ENCODE assay signal across 27 mouse cellular contexts in genomic region chr8:125711514-125711913, GRCm38 (mm10). TPM values are rescaled to one million over a fixed set of nuclear protein-coding genes. Genes with fewer than 3 reads are reported as not detected.
A peak's percentile ranks its signal among the peaks of the same experiment; 100 is the strongest.
DNase-seq lines count a peak whose midpoint lies in the region; ATAC-seq and TF ChIP-seq lines count a peak whose summit lies in the region.
"Had no signal": no experiment of that assay in that cellular context is flagged by ENCODE, and none has a peak within 500 bp of the region (broad histone marks: within the 10 kb centered on the region; RNA-seq: fewer than 3 reads in every experiment).

No protein-coding gene starts in this region.

- WGBS in stomach, embryonic 14.5 days: 82% methylated on average over 5 of the region's 5 CpGs
- WGBS in stomach, postnatal 0 days: 79% methylated on average over 5 of the region's 5 CpGs
- WGBS in liver, embryonic 16.5 days (ENCODE audit: insufficient replicate concordance): 25% methylated on average over 5 of the region's 5 CpGs
- WGBS in forebrain, embryonic 13.5 days: 91% methylated on average over 5 of the region's 5 CpGs

- no peak for DNase-seq in stomach, postnatal 0 days (ENCODE audit: low spot score)
- peak; percentile 70 for DNase-seq in liver
- DNase-seq in embryo, embryonic 11 days: no peak
- DNase-seq: B cell, adult 2 months; cerebellum, adult 2 months; cerebellum, postnatal 25 days; gastrocnemius, postnatal 14 days; heart, adult 11 months; kidney, postnatal 25 days; layer of hippocampus, postnatal 36 days; lung, embryonic 14.5 days; lung, postnatal 4 days; thymus, adult 18-20 months; thymus, postnatal 36 days had no signal

- H3K4me2 ChIP-seq in stomach, embryonic 14.5 days (replicated peaks; ENCODE audit: low read depth, low read length): no peak overlapping the region
- H3K4me2 ChIP-seq in stomach, postnatal 0 days (replicated peaks; ENCODE audit: low read depth): no peak overlapping the region
- peak overlapping the region; percentile 6; the same call in 1 of the 2 replicates for H3K4me2 ChIP-seq in liver, embryonic 16.5 days (ENCODE audit: low read depth, low read length)
- no peak overlapping the region for H3K4me2 ChIP-seq in forebrain, embryonic 13.5 days
- H3K4me2 ChIP-seq: heart, embryonic 15.5 days; limb, embryonic 13.5 days; lung, embryonic 14.5 days; midbrain, embryonic 11.5 days had no signal

- H3K4me1 ChIP-seq in stomach, embryonic 14.5 days (ENCODE audit: control insufficient read depth, insufficient read depth, low read length): no peaks in the 10 kb centered on the region
- H3K4me1 ChIP-seq in stomach, postnatal 0 days (replicated peaks; ENCODE audit: control insufficient read depth, insufficient read depth): no peaks in the 10 kb centered on the region
- peaks cover 4% of the 10 kb centered on the region; the same call in 1 of the 2 replicates for H3K4me1 ChIP-seq in liver, embryonic 16.5 days (ENCODE audit: control insufficient read depth, low read depth, low read length)
- peaks cover 6% of the 10 kb centered on the region for H3K4me1 ChIP-seq in forebrain, embryonic 13.5 days

- H3K27ac ChIP-seq in stomach, embryonic 14.5 days (ENCODE audit: low read length): no peak overlapping the region
- H3K27ac ChIP-seq in stomach, postnatal 0 days (replicated peaks): no peak overlapping the region
- peak overlapping the region; percentile 22; the same call in 1 of the 2 replicates for H3K27ac ChIP-seq in liver, embryonic 16.5 days (ENCODE audit: low read length)
- no peak overlapping the region for H3K27ac ChIP-seq in forebrain, embryonic 13.5 days
- H3K27ac ChIP-seq: heart, embryonic 15.5 days; hindbrain, postnatal 0 days; layer of hippocampus, adult 2 months; limb, embryonic 13.5 days had no signal

- ATAC-seq in stomach, embryonic 14.5 days (ENCODE audit: insufficient number of reproducible peaks, insufficient read depth, low FRiP score, low read depth): 0 out of 2 replicates have a peak, but pooled peaks have one; percentile 18
- no peak for ATAC-seq in stomach, postnatal 0 days (ENCODE audit: low FRiP score, low TSS enrichment)
- peak; percentile 95 for ATAC-seq in liver, embryonic 16.5 days (ENCODE audit: low read depth)
- no peak for ATAC-seq in forebrain, embryonic 13.5 days
- ATAC-seq in megakaryocyte, adult 5-6 weeks (ENCODE audit: poor library complexity, severe bottlenecking): no peak
- ATAC-seq: forebrain, embryonic 16.5 days; hindbrain, postnatal 0 days; intestine, embryonic 16.5 days; Patski had no signal

- H3K27me3 ChIP-seq in stomach, embryonic 14.5 days (ENCODE audit: control insufficient read depth, insufficient read depth, low read length): no peaks in the 10 kb centered on the region
- no peaks in the 10 kb centered on the region for H3K27me3 ChIP-seq in stomach, postnatal 0 days (ENCODE audit: control insufficient read depth, insufficient read depth, low read length)
- H3K27me3 ChIP-seq in liver, embryonic 16.5 days (ENCODE audit: control insufficient read depth, insufficient read depth, low read depth, low read length): no peaks in the 10 kb centered on the region
- no peaks in the 10 kb centered on the region for H3K27me3 ChIP-seq in forebrain, embryonic 13.5 days
- H3K27me3 ChIP-seq: heart, embryonic 15.5 days; limb, embryonic 13.5 days; Patski had no signal

- no peak overlapping the region for H3K9ac ChIP-seq in stomach, embryonic 14.5 days (replicated peaks; ENCODE audit: low read depth, low read length)
- no peak overlapping the region for H3K9ac ChIP-seq in stomach, postnatal 0 days (ENCODE audit: low read length)
- no peak overlapping the region for H3K9ac ChIP-seq in liver, embryonic 16.5 days (ENCODE audit: low read depth, low read length)
- no peak overlapping the region for H3K9ac ChIP-seq in forebrain, embryonic 13.5 days
- H3K9ac ChIP-seq: heart, embryonic 15.5 days; limb, embryonic 13.5 days; lung, embryonic 14.5 days had no signal

- no peaks in the 10 kb centered on the region for H3K9me3 ChIP-seq in stomach, embryonic 14.5 days (ENCODE audit: control insufficient read depth, low read depth, low read length)
- H3K9me3 ChIP-seq in stomach, postnatal 0 days (ENCODE audit: control insufficient read depth, low read length): no peaks in the 10 kb centered on the region
- H3K9me3 ChIP-seq in liver, embryonic 16.5 days (replicated peaks; ENCODE audit: control insufficient read depth, low read length): no peaks in the 10 kb centered on the region
- no peaks in the 10 kb centered on the region for H3K9me3 ChIP-seq in forebrain, embryonic 13.5 days (replicated peaks)
- H3K9me3 ChIP-seq: heart, embryonic 15.5 days; limb, embryonic 13.5 days had no signal

- TF ChIP-seq CTCF in stomach, postnatal 0 days (IDR thresholded peaks at IDR 0.05; ENCODE audit: low read depth): no peak

- no peak overlapping the region for H3K4me3 ChIP-seq in stomach, embryonic 14.5 days (ENCODE audit: low read depth, low read length)
- no peak overlapping the region for H3K4me3 ChIP-seq in stomach, postnatal 0 days (ENCODE audit: low read depth, low read length)
- no peak overlapping the region for H3K4me3 ChIP-seq in liver, embryonic 16.5 days (ENCODE audit: low read depth, low read length)
- no peak overlapping the region for H3K4me3 ChIP-seq in forebrain, embryonic 13.5 days
- H3K4me3 ChIP-seq: heart, embryonic 15.5 days; layer of hippocampus, adult 2 months; limb, embryonic 13.5 days had no signal

- no peaks in the 10 kb centered on the region for H3K36me3 ChIP-seq in stomach, embryonic 14.5 days (ENCODE audit: control insufficient read depth, insufficient read depth, low read length)
- no peaks in the 10 kb centered on the region for H3K36me3 ChIP-seq in stomach, postnatal 0 days (ENCODE audit: control insufficient read depth, insufficient read depth, low read length)
- no peaks in the 10 kb centered on the region for H3K36me3 ChIP-seq in liver, embryonic 16.5 days (ENCODE audit: control insufficient read depth, insufficient read depth)
- no peaks in the 10 kb centered on the region for H3K36me3 ChIP-seq in forebrain, embryonic 13.5 days (ENCODE audit: poor library complexity, severe bottlenecking)
- H3K36me3 ChIP-seq: G1E; heart, embryonic 15.5 days; limb, embryonic 13.5 days had no signal

- no peak for TF ChIP-seq EP300 in stomach, postnatal 0 days (optimal IDR thresholded peaks at IDR 0.05)

RNA-seq across cellular contexts. Expression of gene Ntpcr, which starts 18.2 kb away (rescaled TPM):
- polyA plus RNA-seq in stomach, embryonic 14.5 days (2014; fragmentation: Nextera tagmentation; extraction: Ambion mirVana): 34.5 and 37.1 TPM in 2 replicates
- 32.2 and 34.1 TPM in 2 replicates for polyA plus RNA-seq in stomach, postnatal 0 days (2015; fragmentation: Nextera tagmentation; extraction: Ambion mirVana)
- polyA plus RNA-seq in liver, embryonic 16.5 days (2015; fragmentation: Nextera tagmentation; extraction: Ambion mirVana): 11.0 and 12.2 TPM in 2 replicates
- 19.6 and 23.4 TPM in 2 replicates for polyA plus RNA-seq in forebrain, embryonic 13.5 days (2015; fragmentation: Nextera tagmentation; extraction: Ambion mirVana)
- 33.0 and 33.3 TPM in 2 replicates for total RNA-seq in megakaryocyte, adult 5-6 weeks (2015)
- 15.8 and 18.8 TPM in 2 replicates for total RNA-seq in megakaryocyte, adult 5-6 weeks (2017)
- total RNA-seq: G1E had no signal
- polyA plus RNA-seq: G1E had no signal

RNA-seq across cellular contexts. Expression of gene Map10, which starts 41.9 kb away (rescaled TPM):
- 6.4 and 7.4 TPM in 2 replicates for polyA plus RNA-seq in stomach, embryonic 14.5 days (2014; fragmentation: Nextera tagmentation; extraction: Ambion mirVana)
- 1.8 and 2.2 TPM in 2 replicates for polyA plus RNA-seq in stomach, postnatal 0 days (2015; fragmentation: Nextera tagmentation; extraction: Ambion mirVana)
- 0.63 and 0.78 TPM in 2 replicates for polyA plus RNA-seq in liver, embryonic 16.5 days (2015; fragmentation: Nextera tagmentation; extraction: Ambion mirVana)
- 8.4 and 8.8 TPM in 2 replicates for polyA plus RNA-seq in forebrain, embryonic 13.5 days (2015; fragmentation: Nextera tagmentation; extraction: Ambion mirVana)
- total RNA-seq in megakaryocyte, adult 5-6 weeks (2015): 2.7 and 4.6 TPM in 2 replicates
- 2.3 and 3.5 TPM in 2 replicates for total RNA-seq in megakaryocyte, adult 5-6 weeks (2017)
- polyA plus RNA-seq: G1E, Patski had no signal

Comparison
In these comparisons a context has a peak if more than half of its experiments do, and no peak if none do; other contexts are left out.
1. ATAC-seq: peak in stomach, embryonic 14.5 days (single experiment) and liver, embryonic 16.5 days (single experiment); none in stomach, postnatal 0 days (single experiment), forebrain, embryonic 13.5 days (single experiment) and megakaryocyte, adult 5-6 weeks (single experiment).